In the genomic region with DNA sequence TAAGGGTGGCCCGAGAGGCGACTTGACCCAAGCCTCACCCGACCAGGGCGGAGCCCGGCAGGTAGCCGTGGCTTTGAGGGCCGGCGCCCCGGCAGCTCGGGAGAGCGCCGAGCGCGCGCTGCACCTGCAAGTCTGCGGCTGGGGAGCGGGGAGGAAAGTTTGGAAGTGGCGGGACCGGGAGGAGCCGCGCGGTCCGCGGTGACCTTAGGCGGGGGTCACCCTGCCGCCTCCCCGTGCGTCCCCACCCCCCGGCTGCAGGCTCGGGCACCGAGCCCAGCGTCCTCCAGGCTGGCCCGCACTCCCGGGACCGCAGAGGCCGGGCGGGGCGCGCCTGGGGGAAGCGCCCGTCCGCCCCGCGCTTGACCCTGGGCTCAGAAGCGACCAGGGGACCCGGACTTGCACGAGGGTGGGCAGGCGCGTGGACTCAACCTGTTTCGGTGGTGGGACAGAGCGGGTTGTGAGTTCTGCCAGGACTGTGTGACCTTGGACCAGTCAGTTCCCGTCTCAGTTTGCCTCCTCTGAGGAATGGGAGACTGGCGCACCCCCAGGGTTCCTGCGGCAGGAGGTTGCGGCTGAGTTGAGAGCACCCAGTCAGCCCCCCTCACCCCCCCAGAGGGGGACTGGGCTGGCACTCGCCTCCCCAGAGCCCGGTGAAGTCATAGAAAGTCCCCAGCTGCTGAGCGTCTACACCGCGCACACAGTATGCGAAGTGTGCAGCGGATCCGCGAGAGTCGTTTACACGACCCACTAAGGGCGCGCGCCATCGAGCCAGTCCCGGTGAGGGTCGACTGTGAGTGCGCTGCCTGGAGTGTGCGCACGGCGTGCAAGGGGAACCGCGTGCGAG, we compare ENCODE assay signal across 8 mouse cellular contexts. TPM values are rescaled to one million over a fixed set of nuclear protein-coding genes. Genes with fewer than 3 reads are reported as not detected.
DNase-seq lines count a peak whose midpoint lies in the region; ATAC-seq and TF ChIP-seq lines count a peak whose summit lies in the region.

No protein-coding gene starts in this region.

- no peaks in the 10 kb centered on the region for H3K36me3 ChIP-seq in heart, embryonic 15.5 days
- no peaks in the 10 kb centered on the region for H3K36me3 ChIP-seq in limb, embryonic 11.5 days (ENCODE audit: control insufficient read depth, insufficient read depth, low read length)

- peak overlapping the region; percentile 48 for H3K9ac ChIP-seq in heart, embryonic 15.5 days
- H3K9ac ChIP-seq in limb, embryonic 11.5 days (ENCODE audit: low read length): peak overlapping the region; percentile 27; the same call in 1 of the 2 replicates

- peaks cover 52% of the 10 kb centered on the region for H3K27me3 ChIP-seq in heart, embryonic 15.5 days
- H3K27me3 ChIP-seq in limb, embryonic 11.5 days (ENCODE audit: control insufficient read depth, insufficient read depth, low read length): peaks cover 61% of the 10 kb centered on the region

- no peak overlapping the region for H3K27ac ChIP-seq in bone marrow macrophage, adult 2 months (ENCODE audit: insufficient read depth, low read depth, low read length)
- no peak overlapping the region for H3K27ac ChIP-seq in heart, embryonic 15.5 days
- H3K27ac ChIP-seq in limb, embryonic 11.5 days (replicated peaks; ENCODE audit: low read depth, low read length): no peak overlapping the region

- no peak; the same call in 1 of the 2 replicates for ATAC-seq in heart, embryonic 15.5 days (replicated peaks; ENCODE audit: insufficient number of reproducible peaks, insufficient read depth, low FRiP score, low read depth)
- peak; percentile 18; the same call in 1 of the 2 replicates for ATAC-seq in limb, embryonic 11.5 days (ENCODE audit: insufficient number of reproducible peaks, low FRiP score, low TSS enrichment, low read depth)

- H3K9me3 ChIP-seq in heart, embryonic 15.5 days (replicated peaks): no peaks in the 10 kb centered on the region
- no peaks in the 10 kb centered on the region for H3K9me3 ChIP-seq in limb, embryonic 11.5 days (ENCODE audit: control insufficient read depth, low read length)

- intact Hi-C loops in heart, postnatal 25 days (cut with DNase I): loop anchor here (5.0 kb wide), 1 partner anchor 39 kb away; no protein-coding TSS in a partner anchor

- peak; percentile 54 to 63 for DNase-seq in heart, adult 18-20 months
- DNase-seq in heart, postnatal 25 days (ENCODE audit: low spot score): no peak
- DNase-seq in limb, embryonic 11.5 days (ENCODE audit: low spot score): peak; percentile 41
- peak; percentile 30 to 32 for DNase-seq in natural killer cell, adult 2 months (ENCODE audit: low spot score in 2 of 2)
- DNase-seq in right cerebral cortex, postnatal 10 days (ENCODE audit: low spot score in 2 of 2): no peak
- no peak for DNase-seq in embryo, embryonic 9.5 days (ENCODE audit: extremely low spot score)

- WGBS in heart, embryonic 15.5 days: 2% methylated on average over 73 of the region's 79 CpGs
- 2% methylated on average over 73 of the region's 79 CpGs for WGBS in limb, embryonic 11.5 days

- TF ChIP-seq CTCF in bone marrow macrophage, adult 2 months (IDR thresholded peaks at IDR 0.05; ENCODE audit: low read depth, low read length): no peak

- peak overlapping the region; percentile 97 for H3K4me2 ChIP-seq in heart, embryonic 15.5 days
- peak overlapping the region; percentile 96 for H3K4me2 ChIP-seq in limb, embryonic 11.5 days (ENCODE audit: low read depth, severe bottlenecking)

- peak overlapping the region; percentile 43 for H3K4me3 ChIP-seq in bone marrow macrophage, adult 2 months (ENCODE audit: insufficient read depth, low read length)
- H3K4me3 ChIP-seq in heart, embryonic 15.5 days: peak overlapping the region; percentile 62
- H3K4me3 ChIP-seq in limb, embryonic 11.5 days (ENCODE audit: low read depth, low read length): peak overlapping the region; percentile 60

- H3K4me1 ChIP-seq in bone marrow macrophage, adult 2 months (ENCODE audit: control insufficient read depth, insufficient read depth, low read length): no peaks in the 10 kb centered on the region
- peaks cover 46% of the 10 kb centered on the region for H3K4me1 ChIP-seq in heart, embryonic 15.5 days (replicated peaks)
- H3K4me1 ChIP-seq in limb, embryonic 11.5 days (ENCODE audit: control insufficient read depth, insufficient read depth, low read length): peaks cover 14% of the 10 kb centered on the region

- no peak for TF ChIP-seq POLR2A in bone marrow macrophage, adult 2 months (IDR thresholded peaks at IDR 0.05; ENCODE audit: borderline replicate concordance, low read depth, low read length)

RNA-seq across cellular contexts. Expression of a gene that starts 0.9 kb away (rescaled TPM):
- 100 to 1,000 TPM; 183 to 211 TPM for total RNA-seq in heart, adult 18-20 months (2021)
- total RNA-seq in heart, postnatal 25 days (2021): 100 to 1,000 TPM; 192 to 217 TPM
- not detected in 2 replicates for polyA plus RNA-seq in bone marrow macrophage, adult 2 months (2012; ENCODE audit: insufficient read depth, insufficient read length, missing spikeins)
- 10.1 and 11.0 TPM in 2 replicates for polyA plus RNA-seq in heart, embryonic 15.5 days (2015; fragmentation: Nextera tagmentation; extraction: Ambion mirVana)
- polyA plus RNA-seq in limb, embryonic 11.5 days (2014; fragmentation: Nextera tagmentation; extraction: Ambion mirVana): 0.53 and 0.75 TPM in 2 replicates

RNA-seq across cellular contexts. Expression of a gene that starts 51.9 kb away (rescaled TPM):
- total RNA-seq in heart, adult 18-20 months (2021): 10 to 100 TPM; 35.7 to 38.8 TPM
- total RNA-seq in heart, postnatal 25 days (2021): 10 to 100 TPM; 38.2 to 44.9 TPM
- polyA plus RNA-seq in bone marrow macrophage, adult 2 months (2012; ENCODE audit: insufficient read depth, insufficient read length, missing spikeins): 17.2 and 17.4 TPM in 2 replicates
- 44.8 and 54.8 TPM in 2 replicates for polyA plus RNA-seq in heart, embryonic 15.5 days (2015; fragmentation: Nextera tagmentation; extraction: Ambion mirVana)
- 74.6 and 84.4 TPM in 2 replicates for polyA plus RNA-seq in limb, embryonic 11.5 days (2014; fragmentation: Nextera tagmentation; extraction: Ambion mirVana)

Comparison
In these comparisons a context has a peak if more than half of its experiments do, and no peak if none do; other contexts are left out.
1. DNase-seq: peak in heart, adult 18-20 months (2 of 2), limb, embryonic 11.5 days (single experiment) and natural killer cell, adult 2 months (2 of 2); none in heart, postnatal 25 days (single experiment), right cerebral cortex, postnatal 10 days (0 of 2) and embryo, embryonic 9.5 days (single experiment).
2. Peak in every context shown above with its lines, with median percentiles within 50 percentile points of each other: H3K4me3 ChIP-seq.